Mouse (Mus musculus): ENCODE results near the gene Hadh. TPM values are rescaled to one million over a fixed set of nuclear protein-coding genes. Genes with fewer than 3 reads are reported as not detected.
A peak's percentile ranks its signal among the peaks of the same experiment; 100 is the strongest.

The Hadh gene
- polyA plus RNA-seq, 2 experiments = 106 to 116 TPM

- no peak for ATAC-seq (ENCODE audit: low FRiP score, low read depth)
- Histone ChIP-seq H3K27me3 (ENCODE audit: control insufficient read depth, insufficient read depth, low read length) (no peaks in the 10 kb centered on the region), H3K36me3 (ENCODE audit: control insufficient read depth, insufficient read depth, low read length) (no peaks in the 10 kb centered on the region), H3K9me3 (ENCODE audit: control insufficient read depth, low read length) (peaks cover 7% of the 10 kb centered on the region), H3K9ac (ENCODE audit: low read depth, low read length, severe bottlenecking) (no peak overlapping the region), H3K4me3 (replicated peaks; ENCODE audit: low read length) (no peak overlapping the region), H3K4me1 (ENCODE audit: control insufficient read depth, insufficient read depth, low read length) (0 out of 2 replicates have a peak, but pooled peaks cover 7% of the 10 kb centered on the region), H3K27ac (replicated peaks; ENCODE audit: low read depth, low read length) (no peak overlapping the region), H3K4me2 (replicated peaks; ENCODE audit: low read depth, low read length, severe bottlenecking) (no peak overlapping the region)
- no peak for DNase-seq (ENCODE audit: low spot score)
- no peak for TF ChIP-seq POLR2A (IDR thresholded peaks at IDR 0.05; ENCODE audit: borderline replicate concordance, extremely low read depth, insufficient read depth, insufficient read length)
- WGBS = 85% methylated on average over 9 of the region's 9 CpGs
Measured at GRCm38 (mm10) chr3:131312340-131312739, 40.4 kb upstream of the Hadh start.

GRCm38 (mm10) chr3:131310572-131310971 lies 38.7 kb upstream of the Hadh start:
- Histone ChIP-seq H3K36me3 (ENCODE audit: control insufficient read depth, insufficient read depth, low read length) (no peaks in the 10 kb centered on the region), H3K4me2 (replicated peaks; ENCODE audit: low read depth, low read length, severe bottlenecking) (no peak overlapping the region), H3K9me3 (ENCODE audit: control insufficient read depth, low read length) (peaks cover 10% of the 10 kb centered on the region), H3K9ac (ENCODE audit: low read depth, low read length, severe bottlenecking) (no peak overlapping the region), H3K4me3 (replicated peaks; ENCODE audit: low read length) (no peak overlapping the region), H3K27me3 (ENCODE audit: control insufficient read depth, insufficient read depth, low read length) (no peaks in the 10 kb centered on the region), H3K27ac (replicated peaks; ENCODE audit: low read depth, low read length) (no peak overlapping the region), H3K4me1 (ENCODE audit: control insufficient read depth, insufficient read depth, low read length) (0 out of 2 replicates have a peak, but pooled peaks cover 2% of the 10 kb centered on the region)
- no peak for TF ChIP-seq POLR2A (IDR thresholded peaks at IDR 0.05; ENCODE audit: borderline replicate concordance, extremely low read depth, insufficient read depth, insufficient read length)
- DNase-seq (ENCODE audit: low spot score) = no peak
- 91% methylated on average over 4 of the region's 4 CpGs for WGBS
- no peak for ATAC-seq (ENCODE audit: low FRiP score, low read depth)

DNA sequence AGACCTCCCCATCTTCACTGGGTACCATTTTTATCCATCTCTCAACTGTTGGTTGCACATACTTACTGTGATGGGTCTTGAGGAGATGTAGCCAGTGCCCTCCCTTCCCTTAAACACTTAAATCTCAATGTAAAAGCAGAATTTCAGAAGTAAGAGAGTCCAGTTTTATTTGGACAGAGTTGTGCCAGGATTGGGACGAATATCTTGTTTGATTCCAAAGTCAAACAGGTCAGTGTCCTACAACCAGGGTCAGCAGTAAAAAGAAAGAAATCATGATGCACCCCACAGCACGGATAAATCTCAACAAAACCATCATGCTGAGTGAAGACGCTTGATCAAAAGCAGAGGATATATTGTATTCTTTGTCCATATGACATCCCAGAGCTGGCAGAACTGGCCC lies 35.9 kb upstream of the Hadh start:
- Histone ChIP-seq H3K4me2 (replicated peaks; ENCODE audit: low read depth, low read length, severe bottlenecking) (no peak overlapping the region), H3K27me3 (ENCODE audit: control insufficient read depth, insufficient read depth, low read length) (no peaks in the 10 kb centered on the region), H3K9me3 (ENCODE audit: control insufficient read depth, low read length) (peaks cover 10% of the 10 kb centered on the region), H3K36me3 (ENCODE audit: control insufficient read depth, insufficient read depth, low read length) (no peaks in the 10 kb centered on the region), H3K27ac (replicated peaks; ENCODE audit: low read depth, low read length) (no peak overlapping the region), H3K9ac (ENCODE audit: low read depth, low read length, severe bottlenecking) (no peak overlapping the region), H3K4me1 (ENCODE audit: control insufficient read depth, insufficient read depth, low read length) (peaks cover 3% of the 10 kb centered on the region; the same call in 1 of the 2 replicates), H3K4me3 (replicated peaks; ENCODE audit: low read length) (no peak overlapping the region)
- ATAC-seq (ENCODE audit: low FRiP score, low read depth) = no peak
- 84% methylated on average over 3 of the region's 3 CpGs for WGBS
- no peak for TF ChIP-seq POLR2A (IDR thresholded peaks at IDR 0.05; ENCODE audit: borderline replicate concordance, extremely low read depth, insufficient read depth, insufficient read length)
- DNase-seq (ENCODE audit: low spot score) = no peak

DNA sequence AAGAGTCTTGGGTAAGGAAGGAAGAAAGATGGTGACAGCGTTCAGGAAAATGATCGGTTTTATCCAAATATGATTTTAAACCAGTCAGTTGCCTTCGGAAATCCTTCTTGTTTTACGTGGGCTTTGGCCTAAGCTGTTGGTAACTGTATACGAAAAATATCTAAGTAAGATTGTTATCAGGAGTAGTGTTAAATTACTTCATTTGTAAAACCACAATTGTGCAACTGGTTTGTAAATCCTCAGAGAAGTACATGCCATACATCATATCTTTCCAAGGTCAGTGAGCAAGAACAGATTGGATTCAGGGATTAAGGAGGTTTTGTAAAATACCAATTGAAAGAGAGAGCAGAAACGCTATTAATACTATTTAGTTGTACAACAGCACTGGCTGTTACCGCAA lies 34.4 kb upstream of the Hadh start:
- Histone ChIP-seq H3K4me1 (ENCODE audit: control insufficient read depth, insufficient read depth, low read length) (peaks cover 3% of the 10 kb centered on the region; the same call in 1 of the 2 replicates), H3K9ac (ENCODE audit: low read depth, low read length, severe bottlenecking) (no peak overlapping the region), H3K27me3 (ENCODE audit: control insufficient read depth, insufficient read depth, low read length) (no peaks in the 10 kb centered on the region), H3K36me3 (ENCODE audit: control insufficient read depth, insufficient read depth, low read length) (no peaks in the 10 kb centered on the region), H3K9me3 (ENCODE audit: control insufficient read depth, low read length) (peaks cover 10% of the 10 kb centered on the region), H3K4me3 (replicated peaks; ENCODE audit: low read length) (no peak overlapping the region), H3K4me2 (replicated peaks; ENCODE audit: low read depth, low read length, severe bottlenecking) (no peak overlapping the region), H3K27ac (replicated peaks; ENCODE audit: low read depth, low read length) (no peak overlapping the region)
- no peak for ATAC-seq (ENCODE audit: low FRiP score, low read depth)
- no peak for TF ChIP-seq POLR2A (IDR thresholded peaks at IDR 0.05; ENCODE audit: borderline replicate concordance, extremely low read depth, insufficient read depth, insufficient read length)
- 88% methylated on average over 7 of the region's 7 CpGs for WGBS
- no peak for DNase-seq (ENCODE audit: low spot score)

- TF ChIP-seq POLR2A (IDR thresholded peaks at IDR 0.05; ENCODE audit: borderline replicate concordance, extremely low read depth, insufficient read depth, insufficient read length) = no peak
- Histone ChIP-seq H3K27ac (replicated peaks; ENCODE audit: low read depth, low read length) (no peak overlapping the region), H3K4me1 (ENCODE audit: control insufficient read depth, insufficient read depth, low read length) (peaks cover 3% of the 10 kb centered on the region; the same call in 1 of the 2 replicates), H3K4me2 (replicated peaks; ENCODE audit: low read depth, low read length, severe bottlenecking) (peak overlapping the region; percentile 95), H3K9me3 (ENCODE audit: control insufficient read depth, low read length) (peaks cover 3% of the 10 kb centered on the region; the same call in 1 of the 2 replicates), H3K9ac (ENCODE audit: low read depth, low read length, severe bottlenecking) (no peak overlapping the region), H3K4me3 (replicated peaks; ENCODE audit: low read length) (peak overlapping the region; percentile 75), H3K36me3 (ENCODE audit: control insufficient read depth, insufficient read depth, low read length) (no peaks in the 10 kb centered on the region), H3K27me3 (ENCODE audit: control insufficient read depth, insufficient read depth, low read length) (no peaks in the 10 kb centered on the region)
- WGBS = 15% methylated on average over 5 of the region's 5 CpGs
- no peak for DNase-seq (ENCODE audit: low spot score)
- no peak for ATAC-seq (ENCODE audit: low FRiP score, low read depth)
Measured at GRCm38 (mm10) chr3:131303320-131303714, 31.4 kb upstream of the Hadh start.
